Mouse (Mus musculus): ENCODE results near the gene Lce1i.

GRCm38 (mm10) chr3:92738996-92739395, 39.7 kb downstream of the Lce1i start, which contains the start of gene Gm38119:
- TF ChIP-seq CTCF (conservative IDR thresholded peaks at IDR 0.05; ENCODE audit: low read length) (no peak), POU5F1 (IDR thresholded peaks at IDR 0.05; ENCODE audit: borderline replicate concordance, low read length) (no peak)

Data from E14TG2a.4 (cell line).